Mouse (Mus musculus): ENCODE measurements around the gene Dcaf5.

Gene Dcaf5

DNA sequence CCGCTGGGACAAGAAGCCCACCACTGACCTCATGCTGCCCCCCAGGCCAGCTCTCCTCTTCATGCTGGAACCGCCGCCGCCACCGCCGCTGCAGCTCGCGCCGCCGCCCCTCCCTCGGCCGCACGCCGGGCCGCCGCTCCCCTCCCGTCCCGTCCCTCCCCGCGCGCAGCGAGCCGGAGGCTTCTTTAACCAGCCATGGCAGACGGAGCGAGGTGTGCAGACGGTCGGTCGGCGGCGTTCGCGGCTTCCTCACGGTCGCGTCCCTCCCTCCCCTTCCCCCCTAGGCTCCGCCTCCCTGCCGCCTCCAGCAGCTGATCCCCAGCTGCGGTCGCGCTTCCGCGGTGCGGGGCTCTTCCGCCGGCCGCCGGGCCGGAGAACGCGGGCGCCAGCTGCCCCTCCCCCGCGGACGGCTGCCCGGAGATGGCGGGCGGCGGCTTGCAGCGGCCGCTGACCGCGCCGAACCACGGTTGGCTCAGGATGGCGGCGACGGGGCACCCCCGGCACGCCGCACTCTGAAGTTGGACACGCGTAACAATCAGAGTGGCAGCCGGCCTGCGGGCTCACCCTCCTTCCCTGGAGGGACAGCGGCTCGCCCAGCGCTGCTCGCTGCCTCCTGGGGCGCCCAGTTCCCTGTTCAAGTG, at the start of gene Dcaf5:
Gene Dcaf5, minus strand, starts transcription at position 266 of the 641 bp plus-strand sequence.
- peak; percentile 81 to 82 for DNase-seq

DNA sequence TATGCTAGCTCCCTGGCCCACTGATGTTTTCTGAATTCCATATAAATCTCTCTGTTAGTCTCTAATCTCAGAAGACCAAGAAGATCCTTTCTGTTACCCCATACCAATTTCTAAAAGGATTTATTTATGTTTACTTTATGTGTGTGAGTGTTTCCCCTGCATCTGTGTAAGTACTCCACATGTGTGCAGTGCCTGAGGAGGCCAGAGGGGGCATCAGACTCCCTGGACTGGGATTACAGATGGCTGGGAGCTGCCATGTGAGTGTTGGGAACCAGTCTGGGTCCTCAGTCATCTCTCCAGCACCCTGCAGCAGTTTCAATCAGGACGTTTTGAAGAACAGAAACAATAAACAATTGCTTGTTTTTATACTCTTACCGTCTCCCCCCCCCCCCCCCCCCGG, 47.0 kb upstream of the Dcaf5 start:
- no peak for DNase-seq

- no peak for DNase-seq
Observed at GRCm38 (mm10) chr12:80479986-80480385, 43.6 kb upstream of the Dcaf5 start.

- no peak for DNase-seq
Observed at GRCm38 (mm10) chr12:80473731-80474130, 37.3 kb upstream of the Dcaf5 start.

DNA sequence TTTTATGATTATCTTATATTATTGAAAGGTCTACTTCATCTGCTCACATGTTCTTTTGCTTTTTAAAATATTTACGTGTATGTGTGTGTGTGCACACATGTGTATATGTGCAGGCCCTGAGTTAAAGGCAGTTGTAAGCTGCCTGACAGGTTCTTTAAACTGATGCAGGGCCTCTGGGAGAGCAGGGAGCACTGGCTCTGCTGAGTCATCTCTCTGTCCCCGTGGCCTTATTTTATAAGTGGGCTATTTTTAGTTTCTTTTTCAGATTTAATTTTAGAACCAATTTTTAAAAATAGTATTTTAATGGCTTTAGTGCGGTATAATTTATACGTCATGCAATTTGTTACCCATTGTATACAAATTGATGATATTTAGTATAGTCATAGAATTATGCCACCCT, 35.5 kb upstream of the Dcaf5 start:
- no peak for DNase-seq

- no peak for DNase-seq
Observed at GRCm38 (mm10) chr12:80470206-80470605, 33.8 kb upstream of the Dcaf5 start.

DNA sequence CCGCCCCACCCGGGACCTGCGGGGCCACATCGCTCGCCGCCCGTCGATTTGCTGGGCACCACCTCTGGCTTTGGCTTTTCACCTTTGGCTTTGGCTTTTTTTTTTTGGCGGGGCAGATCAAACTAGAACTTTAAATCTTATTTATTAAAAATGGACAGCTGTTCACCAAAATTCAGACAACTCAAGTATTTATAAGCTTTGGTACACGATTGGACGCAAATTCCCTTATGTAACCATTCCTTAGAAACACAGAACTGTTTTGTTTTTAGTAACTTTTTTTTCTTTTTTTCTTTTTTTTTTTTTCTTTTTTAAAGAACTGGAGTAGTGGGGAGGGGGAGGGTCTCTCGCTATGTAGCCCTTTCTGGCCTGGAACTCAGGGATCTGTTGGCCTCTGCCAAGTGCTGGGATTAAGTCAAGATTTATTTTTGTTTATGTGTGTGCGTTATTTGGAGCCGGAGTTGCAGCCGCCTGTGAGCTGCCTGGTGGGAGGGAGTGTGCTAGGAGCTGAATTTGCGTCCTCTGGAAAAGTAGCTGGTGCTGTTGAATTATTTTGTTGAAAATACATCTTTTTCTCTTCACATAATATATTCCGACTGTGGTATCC, 27.4 kb upstream of the Dcaf5 start:
- peak; percentile 27 to 50 for DNase-seq

- DNase-seq: peak; percentile 94
Observed at GRCm38 (mm10) chr12:80462942-80463651, 26.7 kb upstream of the Dcaf5 start, which contains the start of gene Exd2. Exd2 (plus strand) TSS chr12:80463095.

DNA sequence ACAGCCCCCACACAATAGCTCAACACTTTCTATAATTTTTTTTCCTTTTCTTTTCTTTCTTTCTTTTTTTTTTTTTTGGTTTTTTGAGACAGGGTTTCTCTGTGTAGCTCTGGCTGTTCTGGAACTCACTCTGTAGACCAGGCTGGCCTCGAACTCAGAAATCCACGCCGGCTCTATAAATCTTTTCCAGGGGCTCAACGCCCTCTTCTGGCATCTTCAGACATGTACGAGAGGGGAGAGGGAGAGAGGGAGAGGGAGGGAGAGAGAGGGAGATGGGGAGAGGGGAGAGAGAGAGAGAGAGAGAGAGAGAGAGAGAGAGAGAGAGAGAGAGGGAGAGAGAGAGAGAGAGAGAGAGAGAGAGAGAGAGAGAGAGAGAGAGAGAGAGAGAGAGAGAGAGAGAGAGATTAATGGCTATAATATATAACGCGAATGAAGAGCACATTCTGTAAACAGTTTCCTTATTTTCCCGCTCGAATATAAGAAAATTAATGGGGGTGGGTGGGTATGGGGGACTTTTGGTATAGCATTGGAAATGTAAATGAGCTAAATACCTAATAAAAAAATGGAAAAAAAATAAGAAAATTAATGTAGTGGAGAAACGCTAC, 26.0 kb upstream of the Dcaf5 start:
- peak; percentile 63 to 66 for DNase-seq

DNA sequence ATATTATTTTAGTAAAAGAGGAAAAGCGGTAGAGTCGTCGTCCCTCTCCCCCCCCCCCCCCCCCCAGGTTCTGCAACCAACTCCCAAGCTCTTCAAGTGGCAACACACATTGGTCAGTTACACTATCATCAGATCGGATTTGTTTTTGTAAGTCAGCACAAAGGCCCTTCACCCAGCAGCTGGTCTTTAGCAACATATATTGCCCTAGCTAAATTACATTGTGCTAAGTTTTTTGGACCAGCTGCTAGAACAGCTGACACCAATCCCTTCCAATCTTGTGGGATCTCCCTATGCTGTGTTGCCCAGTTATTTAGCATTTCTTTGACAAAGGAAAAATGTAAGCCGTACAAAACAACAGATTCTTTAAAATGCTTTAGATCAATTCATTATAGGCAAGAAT, 21.6 kb upstream of the Dcaf5 start:
- DNase-seq: no peak

- no peak for DNase-seq
Observed at GRCm38 (mm10) chr12:80453506-80453905, 17.1 kb upstream of the Dcaf5 start.

DNA sequence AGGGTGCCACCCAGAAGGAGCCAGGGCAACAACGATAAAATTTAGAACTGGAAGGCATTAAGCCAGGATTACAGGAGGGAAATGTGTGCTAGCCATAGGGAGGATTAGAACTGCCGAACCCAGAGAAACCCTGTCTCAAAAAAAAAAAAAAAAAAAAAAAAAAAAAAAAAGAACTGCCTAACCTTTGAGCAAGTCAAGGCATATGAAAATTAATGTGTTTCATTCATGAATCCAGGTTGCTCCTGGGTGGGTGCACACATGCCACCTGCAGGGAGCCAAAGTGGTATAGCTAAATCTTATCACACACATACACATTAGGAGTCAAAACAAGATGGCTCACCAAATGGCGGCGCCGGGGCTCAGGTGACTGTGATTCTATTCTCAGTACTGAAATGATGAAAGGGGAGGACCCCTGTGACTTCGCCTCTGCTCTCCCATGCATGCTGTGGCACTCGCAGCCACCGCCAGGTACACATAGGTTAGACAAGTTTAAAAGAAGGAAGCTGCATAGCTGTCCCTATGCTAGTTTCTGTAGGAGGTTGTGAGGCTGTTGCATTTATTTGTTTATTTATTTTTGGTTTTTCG, 8.2 kb upstream of the Dcaf5 start:
- no peak for DNase-seq

- DNase-seq: peak in 1 of 2 experiments; percentile 37
Observed at GRCm38 (mm10) chr12:80440957-80441356, 4.6 kb upstream of the Dcaf5 start.

GRCm38 (mm10) chr12:80437051-80437675, 762 bp upstream of the Dcaf5 start:
- DNase-seq: no peak

DNA sequence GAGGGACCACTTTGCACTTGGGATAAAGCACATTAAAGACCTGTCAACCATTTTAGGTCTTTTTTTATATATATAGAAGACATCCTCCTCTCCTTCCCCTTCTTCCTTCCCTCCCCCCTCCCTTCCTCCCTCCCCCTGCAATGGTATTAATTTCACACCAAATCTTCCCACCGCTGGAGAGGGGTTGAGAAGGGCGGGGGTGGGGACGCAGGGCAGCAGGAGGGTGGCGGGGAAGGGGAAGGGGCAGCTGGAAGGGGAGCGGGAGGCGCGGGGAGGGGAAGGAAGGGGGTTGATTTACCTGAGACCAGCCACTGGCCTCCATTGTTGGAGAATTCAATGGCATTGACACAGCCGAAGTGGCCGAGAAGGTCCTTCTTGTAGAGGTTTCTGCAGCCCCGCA, 514 bp downstream of the Dcaf5 start:
- DNase-seq: no peak

- peak; percentile 79 to 80 for DNase-seq
Observed at GRCm38 (mm10) chr12:80434961-80435691, 1.3 kb downstream of the Dcaf5 start.

- DNase-seq: peak in 1 of 2 experiments; percentile 65
Observed at GRCm38 (mm10) chr12:80434601-80434960, 1.8 kb downstream of the Dcaf5 start.

GRCm38 (mm10) chr12:80433266-80433665, 3.1 kb downstream of the Dcaf5 start:
- DNase-seq: no peak

DNA sequence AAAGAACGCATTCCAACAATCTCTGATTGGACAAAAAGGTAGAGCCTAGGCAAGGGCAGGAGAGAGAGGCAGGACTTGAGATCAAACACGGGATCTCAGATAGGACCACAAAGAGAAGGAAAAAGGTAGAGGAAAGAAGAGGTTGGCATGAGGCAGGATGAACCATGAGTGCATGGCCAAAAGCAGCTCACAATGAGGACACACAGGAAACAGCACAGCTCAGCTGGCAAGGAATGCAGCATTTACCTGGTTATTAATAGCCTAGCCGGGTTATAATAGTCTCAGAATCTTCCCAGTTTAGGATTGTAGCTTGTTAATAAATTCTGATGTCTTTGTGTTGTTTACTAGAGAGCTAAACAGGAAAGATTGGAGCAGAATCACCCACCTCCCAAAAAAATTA, 8.7 kb downstream of the Dcaf5 start:
- DNase-seq: peak; percentile 29 to 37

GRCm38 (mm10) chr12:80415100-80415499, 21.3 kb downstream of the Dcaf5 start:
- no peak for DNase-seq

- DNase-seq: peak; percentile 36 to 39
Observed at GRCm38 (mm10) chr12:80410855-80411254, 25.5 kb downstream of the Dcaf5 start.

- peak; percentile 50 to 73 for DNase-seq
Observed at GRCm38 (mm10) chr12:80407824-80408223, 28.6 kb downstream of the Dcaf5 start.

Measured in cerebellum, postnatal 14 days (tissue).